ENCODE assay signal across 15 mouse cellular contexts in the genomic region with DNA sequence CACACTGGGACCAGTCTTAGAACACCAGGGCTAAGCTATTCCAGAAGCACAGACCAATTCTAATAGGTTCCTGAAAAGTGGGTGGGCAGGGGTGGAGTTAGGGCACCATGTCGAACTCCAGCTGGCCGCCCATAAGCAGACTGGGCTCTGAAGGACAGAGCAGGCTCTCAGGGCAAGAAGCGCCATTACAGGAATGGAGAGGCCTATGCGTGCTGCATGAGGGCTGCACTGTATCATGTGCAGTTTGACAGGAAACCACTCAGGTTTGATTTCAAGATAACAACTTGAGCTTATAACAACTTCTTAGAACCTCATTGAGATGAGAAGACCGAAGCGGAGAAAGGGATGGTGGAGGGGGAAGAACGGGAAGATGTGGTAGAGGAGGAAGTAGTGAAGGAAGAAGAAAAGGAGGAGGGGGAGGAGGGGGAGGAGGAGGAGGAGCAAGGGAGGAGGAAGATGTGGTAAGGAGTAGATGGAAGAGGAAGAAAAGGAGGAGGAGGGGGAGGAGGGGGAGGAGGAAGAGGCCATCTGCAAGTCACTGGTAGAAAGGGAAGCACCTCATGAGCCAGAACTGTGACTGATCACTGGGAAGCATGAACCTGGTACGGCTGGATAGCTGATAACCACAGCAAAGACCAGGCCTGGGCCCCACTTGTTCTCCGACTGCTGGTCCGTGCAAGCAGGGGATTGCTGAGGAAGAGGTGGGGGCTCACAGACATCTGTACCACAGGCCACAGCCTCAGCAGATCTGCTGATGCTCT. TPM values are rescaled to one million over a fixed set of nuclear protein-coding genes. Genes with fewer than 3 reads are reported as not detected.
A peak's percentile ranks its signal among the peaks of the same experiment; 100 is the strongest.
DNase-seq lines count a peak whose midpoint lies in the region; ATAC-seq and TF ChIP-seq lines count a peak whose summit lies in the region.
"Had no signal": no experiment of that assay in that cellular context is flagged by ENCODE, and none has a peak within 500 bp of the region (broad histone marks: within the 10 kb centered on the region; RNA-seq: fewer than 3 reads in every experiment).

No protein-coding gene starts in this region.

- H3K27me3 ChIP-seq in lung, postnatal 0 days (replicated peaks; ENCODE audit: insufficient read depth, low read length), result no peaks in the 10 kb centered on the region
- H3K27me3 ChIP-seq: embryonic facial prominence, embryonic 13.5 days; forebrain, embryonic 15.5 days; midbrain, embryonic 12.5 days; stomach, embryonic 15.5 days had no signal

- H3K4me1 ChIP-seq in lung, postnatal 0 days (ENCODE audit: insufficient read depth, low read depth, low read length), result no peaks in the 10 kb centered on the region
- H3K4me1 ChIP-seq in cortical plate, adult 2 months (ENCODE audit: control insufficient read depth, insufficient read depth, low read length), result no peaks in the 10 kb centered on the region
- H3K4me1 ChIP-seq: forebrain, embryonic 15.5 days; hindbrain, embryonic 10.5 days; midbrain, embryonic 12.5 days; stomach, embryonic 15.5 days had no signal

- intact Hi-C loops in gastrocnemius, postnatal 36 days (cut with DNase I), result no loop called here

- DNase-seq in lung, adult 18-20 months, result peak; percentile 23 to 25
- no peak for DNase-seq in lung, postnatal 0 days (ENCODE audit: low spot score)
- DNase-seq in gastrocnemius, postnatal 36 days, result no peak
- no peak for DNase-seq in neural tube, embryonic 10.5 days (ENCODE audit: extremely low spot score, low spot score)
- DNase-seq in adrenal gland, adult 2 months, result no peak
- DNase-seq: cerebellum, adult 18-20 months; kidney, postnatal 10 days; lung, adult 2 months had no signal

- no peaks in the 10 kb centered on the region for H3K36me3 ChIP-seq in lung, postnatal 0 days (ENCODE audit: insufficient read depth, low read length)
- H3K36me3 ChIP-seq: embryonic facial prominence, embryonic 13.5 days; forebrain, embryonic 15.5 days; hindbrain, embryonic 10.5 days; midbrain, embryonic 12.5 days; stomach, embryonic 15.5 days had no signal

- H3K4me2 ChIP-seq in lung, postnatal 0 days (replicated peaks; ENCODE audit: low read depth, low read length), result no peak overlapping the region
- H3K4me2 ChIP-seq: embryonic facial prominence, embryonic 13.5 days; forebrain, embryonic 15.5 days; midbrain, embryonic 12.5 days; stomach, embryonic 15.5 days had no signal

- TF ChIP-seq POLR2A in cortical plate, adult 2 months (IDR thresholded peaks at IDR 0.05; ENCODE audit: extremely low read depth, insufficient read depth, low read length), result no peak

- WGBS in lung, postnatal 0 days, result 66% methylated on average over 10 of the region's 10 CpGs

- no peak overlapping the region for H3K4me3 ChIP-seq in lung, postnatal 0 days (ENCODE audit: low read depth, low read length)
- H3K4me3 ChIP-seq in cortical plate, adult 2 months (ENCODE audit: insufficient read depth, low read length), result no peak overlapping the region
- H3K4me3 ChIP-seq: embryonic facial prominence, embryonic 13.5 days; forebrain, embryonic 15.5 days; hindbrain, embryonic 10.5 days; midbrain, embryonic 12.5 days; stomach, embryonic 15.5 days had no signal

- no peak for ATAC-seq in lung, postnatal 0 days
- ATAC-seq in megakaryocyte progenitor cell, adult 5-6 weeks (replicated peaks; ENCODE audit: poor library complexity), result peak; percentile 56
- ATAC-seq: forebrain, embryonic 15.5 days had no signal

- no peaks in the 10 kb centered on the region for H3K9me3 ChIP-seq in lung, postnatal 0 days (ENCODE audit: low read length)
- H3K9me3 ChIP-seq: forebrain, embryonic 15.5 days; hindbrain, embryonic 10.5 days; midbrain, embryonic 12.5 days; stomach, embryonic 15.5 days had no signal

- no peak overlapping the region for H3K9ac ChIP-seq in lung, postnatal 0 days (replicated peaks; ENCODE audit: low read depth)
- H3K9ac ChIP-seq: embryonic facial prominence, embryonic 13.5 days; forebrain, embryonic 15.5 days; midbrain, embryonic 12.5 days; stomach, embryonic 15.5 days had no signal

- no peak overlapping the region for H3K27ac ChIP-seq in lung, postnatal 0 days (ENCODE audit: low read length)
- H3K27ac ChIP-seq in cortical plate, adult 2 months (ENCODE audit: insufficient read depth, low read length), result 0 out of 2 replicates have a peak overlapping the region, but pooled peaks have one; percentile 22
- H3K27ac ChIP-seq: embryonic facial prominence, embryonic 13.5 days; forebrain, embryonic 15.5 days; hindbrain, embryonic 10.5 days; midbrain, embryonic 12.5 days; stomach, embryonic 15.5 days had no signal

- no peak for TF ChIP-seq EP300 in lung, postnatal 0 days (IDR thresholded peaks at IDR 0.05)

- no peak for TF ChIP-seq CTCF in lung, postnatal 0 days (IDR thresholded peaks at IDR 0.05)
- no peak for TF ChIP-seq CTCF in cortical plate, adult 2 months (IDR thresholded peaks at IDR 0.05; ENCODE audit: extremely low read depth, insufficient read depth, low read length)

RNA-seq across cellular contexts. Expression of a gene that starts 33.3 kb away (rescaled TPM):
- polyA plus RNA-seq in lung, postnatal 0 days (2015; fragmentation: Nextera tagmentation; extraction: Ambion mirVana), result 12.8 and 14.6 TPM in 2 replicates
- polyA plus RNA-seq in cortical plate, adult 2 months (2012; rRNA removed), result 15.1 and 15.3 TPM in 2 replicates
- 18.4 and 19.5 TPM in 2 replicates for total RNA-seq in megakaryocyte progenitor cell, adult 5-6 weeks (2015)
- 19.9 and 23.1 TPM in 2 replicates for total RNA-seq in megakaryocyte progenitor cell, adult 5-6 weeks (2017)
- total RNA-seq in gastrocnemius, postnatal 36 days (2021), result 10 to 100 TPM; 19.1 to 19.2 TPM
- 10 to 100 TPM; 30.1 to 36.9 TPM for total RNA-seq in adrenal gland, adult 2 months (2021)
- 2.2 and 2.5 TPM in 2 replicates for polyA plus RNA-seq in adrenal gland, adult 2 months (2012; rRNA removed)

Comparison
In these comparisons a context has a peak if more than half of its experiments do, and no peak if none do; other contexts are left out.
1. DNase-seq: peak in lung, adult 18-20 months (2 of 2); none in lung, postnatal 0 days (single experiment), gastrocnemius, postnatal 36 days (0 of 2), neural tube, embryonic 10.5 days (single experiment) and adrenal gland, adult 2 months (single experiment).